Mouse (Mus musculus) limb, embryonic 14.5 days (tissue): ENCODE results near the gene Rasa3. TPM values are rescaled to one million over a fixed set of nuclear protein-coding genes. Genes with fewer than 3 reads are reported as not detected.

Source experiments
- ATAC-seq: fragments of 200-750 bp; cut with Nextera tagmentation; 2 replicates; pipeline ENCODE4 v1.8.0; 2017; ENCODE audit warnings: low read depth, moderate number of reproducible peaks, moderate TSS enrichment; ENCODE audit not compliant: low FRiP score
- DNase-seq: peaks from one replicate; pipeline ENCODE4 v3.0.0-alpha.2; 2015; ENCODE audit warnings: low spot score
- H3K27ac ChIP-seq: fragments of 300-500 bp; sonication (generic); replicated peaks from 2 replicates; pipeline ENCODE4 v1.5.1; 2014; ENCODE audit warnings: low read depth, mild to moderate bottlenecking, low read length, moderate library complexity, mixed read lengths
- H3K27me3 ChIP-seq: fragments of 300-500 bp; sonication (generic); 2 replicates; pipeline ENCODE4 v1.6.1; 2014; ENCODE audit warnings: low read length, mixed read lengths; ENCODE audit not compliant: control insufficient read depth, insufficient read depth
- H3K36me3 ChIP-seq: fragments of 300-500 bp; sonication (generic); 2 replicates; pipeline ENCODE4 v1.6.1; 2014; ENCODE audit warnings: mild to moderate bottlenecking, low read length, moderate library complexity, mixed read lengths; ENCODE audit not compliant: control insufficient read depth, insufficient read depth
- H3K4me1 ChIP-seq: fragments of 300-500 bp; sonication (generic); 2 replicates; pipeline ENCODE4 v1.6.1; 2014; ENCODE audit warnings: antibody characterized with exemption, low read length, mixed read lengths; ENCODE audit not compliant: control insufficient read depth, insufficient read depth
- H3K4me2 ChIP-seq: fragments of 300-500 bp; sonication (generic); replicated peaks from 2 replicates; pipeline ENCODE4 v1.6.1; 2014; ENCODE audit warnings: low read depth, mild to moderate bottlenecking, low read length, moderate library complexity; ENCODE audit not compliant: severe bottlenecking
- H3K4me3 ChIP-seq: fragments of 300-500 bp; sonication (generic); replicated peaks from 2 replicates; pipeline ENCODE4 v1.5.1; 2014; ENCODE audit warnings: low read length
- H3K9ac ChIP-seq: fragments of 300-500 bp; sonication (generic); 2 replicates; pipeline ENCODE4 v1.6.1; 2014; ENCODE audit warnings: mild to moderate bottlenecking, low read depth, low read length, moderate library complexity; ENCODE audit not compliant: severe bottlenecking
- H3K9me3 ChIP-seq: fragments of 300-500 bp; sonication (generic); 2 replicates; pipeline ENCODE4 v1.6.1; 2016; ENCODE audit warnings: low read length; ENCODE audit not compliant: control insufficient read depth
- POLR2A ChIP-seq: fragments of 200-500 bp; IDR thresholded peaks from 2 replicates; pipeline ENCODE4 v1.8.0; 2012; ENCODE audit warnings: inconsistent platforms, mild to moderate bottlenecking, moderate library complexity, borderline replicate concordance; ENCODE audit not compliant: insufficient read depth, insufficient read length; ENCODE audit errors: extremely low read depth
- WGBS: fragments of 180-500 bp; shearing (Covaris S2); extraction: QIAGEN DNeasy Blood & Tissue Kit; methylation state at CpG from one replicate; pipeline ENCODE4 v1.1.7; 2014; 5-methylcytosine and 5-hydroxymethylcytosine counted together
- polyA plus RNA-seq, 2 experiments: library from polyadenylated mRNA; depleted of rRNA in 1 of 2; stranded (reverse) in 1 of 2; unstranded in 1 of 2; fragments of >200 nt; fragmentation: Nextera tagmentation in 1 of 2; extraction: Ambion mirVana in 1 of 2; gene quantifications; 2 replicates each; pipeline versions ENCODE4 v1.2.1 to v1.2.3; 2012 to 2014

The Rasa3 gene
- polyA plus RNA-seq, 2 experiments = 30.8 to 31.6 TPM

DNA sequence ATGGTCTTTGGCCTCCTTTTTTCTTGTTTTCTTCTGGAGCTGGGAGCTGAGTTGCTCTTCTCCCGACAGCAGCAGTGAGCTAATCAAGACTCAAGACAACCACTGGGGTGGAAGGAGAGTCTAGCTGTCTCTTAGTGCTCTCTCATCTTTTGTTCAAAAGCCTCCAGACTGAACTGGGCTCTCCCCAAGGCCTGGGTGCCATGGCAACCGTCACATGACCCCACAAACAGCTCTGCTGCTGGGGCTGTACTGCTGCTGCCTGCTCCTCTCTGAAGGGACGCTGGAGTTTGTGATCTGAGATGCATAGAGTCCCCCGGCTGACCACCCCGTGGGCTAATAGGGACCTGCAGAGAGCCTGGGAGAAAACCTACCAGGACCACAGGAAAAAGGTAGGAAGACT, 28.3 kb upstream of the Rasa3 start, which contains the start of gene Cfap97d2:
Cfap97d2 (plus strand) TSS at position 222 of the 400 bp plus-strand sequence.
- Histone ChIP-seq H3K9me3 (no peaks in the 10 kb centered on the region), H3K27ac (no peak within 1 kb of the TSS)

GRCm38 (mm10) chr8:13704301-13704700, 26.9 kb upstream of the Rasa3 start:
- H3K4me3 ChIP-seq = no peak overlapping the region
- H3K9me3 ChIP-seq = no peaks in the 10 kb centered on the region
- ATAC-seq (no peak), DNase-seq (no peak)
- no peak overlapping the region for H3K4me2 ChIP-seq
- no peak overlapping the region for H3K9ac ChIP-seq
- 84% methylated on average over 4 of the region's 4 CpGs for WGBS
- H3K36me3 ChIP-seq = no peaks in the 10 kb centered on the region
- H3K27me3 ChIP-seq = no peaks in the 10 kb centered on the region
- H3K27ac ChIP-seq = no peak overlapping the region
- peaks cover 6% of the 10 kb centered on the region for H3K4me1 ChIP-seq
- TF ChIP-seq POLR2A = no peak

More for the DNA sequence above, 28.3 kb upstream of the Rasa3 start, which contains the start of gene Cfap97d2:
- no peaks in the 10 kb centered on the region for H3K36me3 ChIP-seq
- no peak within 1 kb of the TSS for H3K9ac ChIP-seq
- peak; percentile 80; the same call in 1 of the 2 replicates for ATAC-seq
- no peak within 1 kb of the TSS for H3K4me2 ChIP-seq
- H3K4me3 ChIP-seq = no peak within 1 kb of the TSS
- peaks cover 6% of the 10 kb centered on the region for H3K4me1 ChIP-seq
- H3K27me3 ChIP-seq = no peaks in the 10 kb centered on the region
- peak; percentile 24 for DNase-seq
- 10% methylated on average over 5 of the region's 5 CpGs for WGBS
- TF ChIP-seq POLR2A = no peak

DNA sequence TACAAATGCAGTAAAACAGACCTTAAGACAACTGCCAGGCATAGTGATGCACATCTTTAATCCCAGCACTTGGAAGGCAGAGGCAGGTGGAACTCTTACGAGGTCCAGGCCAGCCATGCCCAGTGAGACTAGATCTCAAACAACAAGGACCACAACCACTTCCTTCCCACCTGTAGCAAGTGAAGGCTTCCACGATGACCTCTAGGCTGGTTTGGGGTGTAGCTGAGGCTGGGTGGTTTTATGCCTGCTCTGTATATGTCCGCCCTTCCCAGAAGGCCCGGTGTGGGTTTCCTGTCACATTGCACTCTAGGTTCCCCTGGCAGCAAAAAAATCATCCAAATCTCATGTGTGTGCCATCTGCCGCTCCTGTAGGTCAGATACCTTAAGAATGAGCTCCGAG, 26.4 kb upstream of the Rasa3 start:
- no peak for ATAC-seq
- Histone ChIP-seq H3K4me1 (peaks cover 6% of the 10 kb centered on the region), H3K27me3 (no peaks in the 10 kb centered on the region), H3K9me3 (no peaks in the 10 kb centered on the region), H3K9ac (no peak overlapping the region), H3K36me3 (no peaks in the 10 kb centered on the region), H3K4me2 (no peak overlapping the region), H3K27ac (no peak overlapping the region), H3K4me3 (no peak overlapping the region)
- WGBS = 92% methylated on average over 6 of the region's 6 CpGs
- no peak for DNase-seq
- TF ChIP-seq POLR2A = no peak

DNA sequence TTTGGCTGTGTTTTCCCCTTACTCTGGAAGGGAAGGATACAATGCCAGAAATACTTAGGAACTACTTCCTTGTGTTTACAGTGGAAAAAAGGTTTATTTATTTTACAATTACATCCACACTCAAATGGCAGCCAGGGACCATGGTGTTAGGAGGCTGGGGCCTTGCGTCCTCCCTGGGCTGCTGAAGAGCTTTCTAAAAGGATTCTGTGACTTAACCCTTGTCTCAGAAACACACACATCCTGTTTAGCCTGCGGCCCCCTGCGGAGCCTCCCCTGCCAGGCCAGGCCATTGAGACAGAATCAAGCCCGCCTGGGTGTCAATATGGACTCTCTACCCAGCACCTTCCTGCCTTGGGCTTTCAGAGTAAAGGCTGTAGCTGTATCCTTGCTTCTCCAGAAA, 25.4 kb upstream of the Rasa3 start:
- H3K4me1 ChIP-seq = peaks cover 6% of the 10 kb centered on the region
- DNase-seq (no peak), ATAC-seq (no peak)
- 65% methylated on average over 4 of the region's 4 CpGs for WGBS
- H3K9me3 ChIP-seq = no peaks in the 10 kb centered on the region
- no peak for TF ChIP-seq POLR2A
- no peak overlapping the region for H3K9ac ChIP-seq
- no peak overlapping the region for H3K4me3 ChIP-seq
- no peak overlapping the region for H3K4me2 ChIP-seq
- H3K27me3 ChIP-seq = no peaks in the 10 kb centered on the region
- H3K27ac ChIP-seq = no peak overlapping the region
- H3K36me3 ChIP-seq = no peaks in the 10 kb centered on the region

GRCm38 (mm10) chr8:13699323-13699949, 22.0 kb upstream of the Rasa3 start:
- Histone ChIP-seq H3K9ac (no peak overlapping the region), H3K27ac (no peak overlapping the region), H3K4me2 (no peak overlapping the region), H3K9me3 (no peaks in the 10 kb centered on the region), H3K36me3 (no peaks in the 10 kb centered on the region), H3K4me3 (no peak overlapping the region), H3K27me3 (no peaks in the 10 kb centered on the region), H3K4me1 (no peaks in the 10 kb centered on the region)
- no peak for TF ChIP-seq POLR2A
- 74% methylated on average over 5 of the region's 5 CpGs for WGBS
- DNase-seq (no peak), ATAC-seq (no peak)
